Mouse (Mus musculus): ENCODE data around the gene Cdkl3.

Cdkl3 gene

DNA sequence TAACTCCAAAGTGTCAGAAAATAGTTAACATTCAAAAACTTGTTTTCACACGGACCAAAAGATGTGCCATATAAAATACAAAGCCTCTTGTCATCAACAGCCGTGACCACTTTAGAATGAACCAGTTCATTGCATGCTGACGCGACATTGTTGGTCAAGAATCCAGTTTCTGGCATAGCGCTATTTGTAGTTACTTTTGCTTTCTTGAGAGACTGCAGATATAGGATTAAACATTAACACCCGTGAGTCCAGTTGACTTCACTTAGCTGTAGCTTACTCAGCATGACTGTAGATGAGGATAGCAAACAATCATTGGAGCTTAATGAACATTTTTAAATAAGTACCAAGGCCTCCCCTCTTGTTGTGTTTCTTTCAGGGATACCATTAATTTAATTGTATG, 118.0 kb downstream of the Cdkl3 start:
- DNase-seq (ENCODE audit: low read depth), result no peak

DNA sequence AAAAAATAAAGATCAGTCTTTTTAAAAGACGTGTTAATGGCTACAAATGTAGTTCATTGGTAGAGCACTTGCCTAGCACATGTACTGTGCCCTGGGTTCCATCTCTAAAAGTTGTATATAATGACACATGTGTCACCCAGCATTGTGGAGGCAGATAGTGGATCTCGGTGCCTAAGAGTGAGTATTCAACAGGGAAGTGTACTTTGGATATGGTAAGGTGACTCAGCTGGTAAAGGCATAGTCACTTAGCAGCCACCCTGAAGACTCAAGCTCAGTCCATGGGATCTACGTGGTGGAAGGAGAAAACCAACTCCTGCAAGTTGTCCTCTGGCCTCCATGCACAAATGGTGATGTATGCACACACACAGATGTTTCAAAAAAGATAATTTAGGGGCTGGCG, 120.4 kb downstream of the Cdkl3 start:
- DNase-seq (ENCODE audit: low read depth), result no peak

DNA sequence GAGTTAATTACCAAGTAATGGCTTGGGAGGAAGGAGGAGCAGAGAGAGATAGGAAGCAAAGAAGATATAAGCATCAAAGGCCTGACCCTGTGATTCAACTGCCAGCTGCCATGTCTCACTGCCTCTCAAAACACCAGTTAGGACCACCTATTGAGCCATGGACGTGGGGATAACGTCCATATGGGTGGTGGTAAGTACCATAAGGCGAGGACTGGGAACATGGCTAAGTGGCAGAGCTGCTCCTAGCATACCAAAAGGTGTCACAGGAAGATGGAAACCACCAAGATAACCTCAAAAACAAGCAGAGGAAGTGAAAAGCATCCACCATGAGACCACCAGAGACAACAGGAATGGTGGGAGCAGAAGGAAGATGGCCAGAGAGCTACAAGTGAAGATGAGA, 123.1 kb downstream of the Cdkl3 start:
- no peak for DNase-seq (ENCODE audit: low read depth)

DNA sequence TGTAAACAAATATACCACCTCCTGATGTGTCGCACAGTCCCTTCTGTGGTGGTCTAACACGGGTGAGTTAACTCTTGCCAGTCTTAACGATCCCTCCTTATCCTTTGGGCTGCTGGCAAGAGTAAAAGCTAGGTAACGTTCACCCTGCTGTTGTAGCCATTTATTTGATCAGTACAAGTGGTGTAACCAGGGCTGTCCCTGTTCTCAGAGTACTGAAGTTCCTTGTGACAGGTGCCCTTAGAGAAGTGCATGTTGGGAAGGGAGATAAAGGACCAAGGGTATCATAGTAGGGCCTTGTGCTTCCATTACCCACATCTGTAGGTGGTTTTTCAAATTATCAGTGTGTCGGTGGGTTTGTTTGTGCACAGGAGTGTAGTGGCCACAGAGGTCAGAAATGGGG, 123.7 kb downstream of the Cdkl3 start:
- DNase-seq (ENCODE audit: low read depth), result no peak

DNA sequence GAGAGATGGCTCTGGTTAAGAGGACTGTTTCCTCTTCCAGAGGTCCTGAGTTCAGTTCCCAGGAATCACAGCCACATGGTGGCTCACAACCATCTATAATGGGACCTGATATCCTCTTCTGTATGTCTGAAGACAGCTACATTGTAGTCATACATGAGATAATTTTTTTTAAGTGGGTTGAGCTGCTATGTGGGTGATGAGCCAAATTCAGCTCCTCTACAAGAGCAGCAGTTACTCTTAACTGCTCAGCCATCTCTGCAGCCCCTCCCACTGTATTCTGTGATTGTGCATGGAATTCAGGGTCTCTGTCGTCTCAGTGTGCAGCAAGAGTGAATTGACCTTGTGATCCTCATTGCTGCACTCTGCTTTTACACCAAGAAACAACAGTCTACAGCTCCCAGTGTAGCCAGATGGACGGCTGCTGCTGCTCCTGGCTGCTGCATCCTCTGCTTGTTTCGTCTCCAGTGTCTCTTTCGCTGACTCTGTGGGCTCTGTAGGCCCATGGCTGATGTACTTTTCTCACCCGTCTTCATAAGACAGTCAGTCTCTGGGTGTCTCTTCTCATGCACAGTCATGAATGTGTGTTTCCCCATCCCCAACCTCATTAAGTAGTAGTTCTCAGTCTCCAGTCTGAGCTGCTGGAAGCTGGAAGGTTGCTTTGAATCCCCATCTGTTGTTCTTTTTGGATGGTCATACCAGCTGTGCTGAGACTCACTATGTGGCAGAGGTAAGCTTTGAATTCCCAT, 124.5 kb downstream of the Cdkl3 start:
- DNase-seq (ENCODE audit: low read depth), result no peak

DNA sequence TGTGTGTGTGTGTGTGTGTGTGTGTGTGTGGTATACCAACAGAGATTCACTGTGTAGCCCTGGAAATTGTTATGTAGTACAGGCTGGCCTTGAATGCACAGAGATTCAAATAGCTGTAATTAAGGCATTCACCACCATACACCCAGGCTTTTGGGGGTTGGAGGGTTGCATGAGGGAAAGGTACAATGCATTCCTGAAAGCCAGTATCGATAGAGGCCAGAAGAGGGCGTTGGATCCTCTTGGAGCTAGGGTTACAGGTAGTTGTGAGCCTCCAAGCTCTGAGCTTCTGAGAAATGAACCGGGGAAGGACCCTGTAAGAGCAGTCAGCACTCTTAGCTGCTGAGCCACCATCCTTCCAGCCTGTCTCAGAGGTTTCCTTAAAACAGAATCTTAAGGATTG, 125.2 kb downstream of the Cdkl3 start:
- no peak for DNase-seq (ENCODE audit: low read depth)

DNA sequence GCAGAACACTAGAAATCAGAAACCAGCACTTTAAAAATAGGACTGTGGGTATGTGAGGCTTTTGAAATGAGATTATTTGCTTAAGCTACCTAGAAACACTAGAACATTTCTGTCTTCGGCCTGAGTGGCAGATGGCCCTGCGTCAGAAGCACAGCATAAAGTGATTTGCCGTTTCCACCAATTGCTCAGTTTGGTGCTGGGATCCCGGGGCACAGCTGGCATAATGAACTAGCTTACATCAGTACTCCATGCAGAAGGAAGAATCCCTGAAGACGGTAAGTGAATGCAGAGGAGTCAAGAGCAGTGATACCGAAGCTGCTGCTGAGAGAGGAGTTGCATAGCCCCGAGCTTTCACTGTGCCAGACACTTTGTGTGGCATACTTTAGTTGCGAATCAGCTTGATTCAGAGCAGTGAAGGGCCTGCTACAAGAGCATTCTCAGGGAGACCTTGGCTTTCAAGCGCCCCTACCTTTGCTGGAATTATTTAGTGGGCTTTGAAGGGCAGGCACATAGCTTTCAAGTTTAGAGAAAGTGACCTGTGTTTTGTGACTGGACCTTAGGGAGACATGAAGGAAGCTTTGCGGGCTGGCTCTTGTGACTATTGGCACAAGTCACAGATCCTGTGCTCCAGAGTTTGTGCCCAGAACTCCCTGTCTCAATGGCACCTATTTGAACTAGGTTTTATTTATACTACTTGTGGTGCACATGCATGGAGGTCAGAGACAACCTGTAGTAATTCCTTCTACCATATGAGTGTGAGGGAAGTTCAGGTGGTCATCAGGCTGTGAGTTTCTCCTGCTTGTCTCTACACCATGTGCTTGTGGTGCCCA, 125.8 kb downstream of the Cdkl3 start:
- DNase-seq (ENCODE audit: low read depth), result no peak

DNA sequence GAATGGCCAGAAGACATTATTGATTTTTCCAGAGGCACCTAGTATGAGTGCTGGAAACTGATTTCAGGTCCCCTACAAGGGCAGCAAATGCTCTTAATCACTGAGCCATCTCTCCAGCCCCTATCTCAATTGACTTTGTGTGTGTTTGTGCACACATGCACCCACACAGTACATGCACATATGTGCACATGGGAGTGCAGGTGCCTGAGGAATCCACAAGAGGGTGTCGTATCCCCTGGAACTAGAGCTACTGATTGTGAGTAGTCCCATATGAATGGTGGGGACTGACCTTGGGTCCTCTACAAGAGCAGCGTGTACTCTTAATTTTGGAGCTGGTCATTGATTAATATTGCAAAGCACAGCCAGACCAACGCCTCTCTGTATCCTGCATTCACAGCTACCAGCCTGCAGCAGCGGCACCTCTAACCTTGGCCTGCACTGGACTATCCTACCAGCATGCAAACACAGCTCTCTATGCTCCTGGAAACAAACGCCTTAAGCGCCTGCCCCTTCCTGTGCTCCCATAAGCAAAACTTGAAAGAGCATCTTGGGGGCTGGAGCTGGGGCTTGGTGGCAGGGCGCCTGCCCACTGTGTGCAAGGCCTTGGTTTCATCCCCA, 126.5 kb downstream of the Cdkl3 start:
- no peak for DNase-seq (ENCODE audit: low read depth)
